Mouse (Mus musculus) thymus, adult 2 months (tissue): ENCODE results near the gene Cfc1. TPM values are rescaled to one million over a fixed set of nuclear protein-coding genes. Genes with fewer than 3 reads are reported as not detected.

ENCODE experiments used
- DNase-seq: peaks from one replicate; pipeline ENCODE4 v3.0.0; 2021
- H3K27ac ChIP-seq: fragments of 200-500 bp; 2 replicates; pipeline ENCODE4 v1.5.1; 2012; ENCODE audit warnings: low read length, control low read depth; ENCODE audit not compliant: control insufficient read depth, insufficient read depth
- H3K27me3 ChIP-seq: fragments of 200-500 bp; 2 replicates; pipeline ENCODE4 v1.6.1; 2012; ENCODE audit warnings: mild to moderate bottlenecking, low read length, moderate library complexity, mixed read lengths; ENCODE audit not compliant: control insufficient read depth, insufficient read depth
- H3K36me3 ChIP-seq: fragments of 200-500 bp; 2 replicates; pipeline ENCODE4 v1.6.1; 2012; ENCODE audit warnings: mild to moderate bottlenecking, low read length, moderate library complexity; ENCODE audit not compliant: control insufficient read depth, insufficient read depth
- H3K4me1 ChIP-seq: fragments of 200-500 bp; replicated peaks from 2 replicates; pipeline ENCODE4 v1.6.1; 2012; ENCODE audit warnings: low read length; ENCODE audit not compliant: control insufficient read depth, insufficient read depth
- H3K4me3 ChIP-seq: fragments of 200-500 bp; 2 replicates; pipeline ENCODE4 v1.5.1; 2012; ENCODE audit warnings: mild to moderate bottlenecking, low read length, control low read depth, moderate library complexity; ENCODE audit not compliant: control insufficient read depth, insufficient read depth
- CTCF ChIP-seq: fragments of 200-500 bp; IDR thresholded peaks from 2 replicates; pipeline ENCODE4 v1.5.1; 2012; ENCODE audit warnings: mild to moderate bottlenecking, control low read depth, low read length, moderate library complexity, borderline replicate concordance; ENCODE audit not compliant: control insufficient read depth, poor library complexity, insufficient read depth; ENCODE audit errors: extremely low read depth
- POLR2A ChIP-seq: fragments of 200-500 bp; IDR thresholded peaks from 2 replicates; pipeline ENCODE4 v1.6.1; 2012; ENCODE audit warnings: mild to moderate bottlenecking, low read length, control low read depth, moderate library complexity; ENCODE audit not compliant: control insufficient read depth, poor library complexity, insufficient read depth; ENCODE audit errors: extremely low read depth
- WGBS: fragments of 180-500 bp; shearing (Covaris S2); methylation state at CpG from one replicate; pipeline ENCODE4 v1.1.7; 2018; 5-methylcytosine and 5-hydroxymethylcytosine counted together
- polyA plus RNA-seq: library from polyadenylated mRNA; depleted of rRNA; stranded (reverse); fragments of >200 nt; gene quantifications from 2 replicates; pipeline ENCODE4 v1.2.3, GENCODE M21; 2012

Gene Cfc1
- polyA plus RNA-seq, 1 experiment, result not detected

- Histone ChIP-seq H3K4me3 (no peak overlapping the region), H3K27ac (no peak overlapping the region), H3K4me1 (no peaks in the 10 kb centered on the region), H3K27me3 (no peaks in the 10 kb centered on the region), H3K36me3 (no peaks in the 10 kb centered on the region)
- WGBS, result 78% methylated on average over 1 of the region's 1 CpGs
- no peak for DNase-seq
- no peak for TF ChIP-seq CTCF
- no peak for TF ChIP-seq POLR2A
Measured at GRCm38 (mm10) chr1:34547074-34547473, 11.6 kb downstream of the Cfc1 start.

GRCm38 (mm10) chr1:34553690-34554089, 18.2 kb downstream of the Cfc1 start:
- Histone ChIP-seq H3K27ac (no peak overlapping the region), H3K4me3 (no peak overlapping the region), H3K36me3 (no peaks in the 10 kb centered on the region), H3K27me3 (no peaks in the 10 kb centered on the region), H3K4me1 (no peaks in the 10 kb centered on the region; the same call in 1 of the 2 replicates)
- no peak for DNase-seq
- TF ChIP-seq POLR2A (no peak), CTCF (no peak)
- 85% methylated on average over 1 of the region's 1 CpGs for whole genome bisulfite sequencing

- Histone ChIP-seq H3K4me3 (no peak overlapping the region), H3K4me1 (no peaks in the 10 kb centered on the region; the same call in 1 of the 2 replicates), H3K27ac (no peak overlapping the region), H3K36me3 (no peaks in the 10 kb centered on the region), H3K27me3 (no peaks in the 10 kb centered on the region)
- TF ChIP-seq CTCF, result no peak
- no peak for TF ChIP-seq POLR2A
- no peak for DNase-seq
- WGBS, result 40% methylated on average over 7 of the region's 7 CpGs
Measured at GRCm38 (mm10) chr1:34554275-34554674, 18.8 kb downstream of the Cfc1 start.

DNA sequence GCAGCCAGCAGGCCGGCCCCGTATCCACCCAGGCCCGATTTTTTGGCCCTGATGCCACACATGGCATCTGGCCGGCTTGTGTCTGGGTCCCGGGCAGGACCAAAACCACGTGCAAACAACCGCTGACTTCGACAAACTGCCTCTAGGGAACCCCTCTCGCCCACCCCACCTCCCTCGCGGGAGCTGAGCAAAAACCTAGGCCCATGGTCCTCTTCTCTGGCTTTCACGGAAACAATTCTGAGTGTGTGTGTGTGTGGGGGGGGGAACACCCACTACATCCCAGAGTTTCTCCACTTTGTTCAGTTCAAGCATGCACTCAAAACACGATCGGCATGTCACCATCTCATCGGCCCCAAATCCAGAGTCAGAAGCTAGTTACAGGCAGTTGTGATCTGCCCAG, 25.4 kb downstream of the Cfc1 start, which contains the start of gene Prss40:
Prss40 (minus strand) TSS at position 101 of the 400 bp plus-strand sequence.
- WGBS, result 87% methylated on average over 15 of the region's 15 CpGs
- Histone ChIP-seq H3K4me1 (no peaks in the 10 kb centered on the region), H3K27me3 (no peaks in the 10 kb centered on the region), H3K4me3 (no peak within 1 kb of the TSS), H3K36me3 (no peaks in the 10 kb centered on the region), H3K27ac (no peak within 1 kb of the TSS)
- TF ChIP-seq POLR2A (no peak), CTCF (no peak)
- DNase-seq, result no peak

DNA sequence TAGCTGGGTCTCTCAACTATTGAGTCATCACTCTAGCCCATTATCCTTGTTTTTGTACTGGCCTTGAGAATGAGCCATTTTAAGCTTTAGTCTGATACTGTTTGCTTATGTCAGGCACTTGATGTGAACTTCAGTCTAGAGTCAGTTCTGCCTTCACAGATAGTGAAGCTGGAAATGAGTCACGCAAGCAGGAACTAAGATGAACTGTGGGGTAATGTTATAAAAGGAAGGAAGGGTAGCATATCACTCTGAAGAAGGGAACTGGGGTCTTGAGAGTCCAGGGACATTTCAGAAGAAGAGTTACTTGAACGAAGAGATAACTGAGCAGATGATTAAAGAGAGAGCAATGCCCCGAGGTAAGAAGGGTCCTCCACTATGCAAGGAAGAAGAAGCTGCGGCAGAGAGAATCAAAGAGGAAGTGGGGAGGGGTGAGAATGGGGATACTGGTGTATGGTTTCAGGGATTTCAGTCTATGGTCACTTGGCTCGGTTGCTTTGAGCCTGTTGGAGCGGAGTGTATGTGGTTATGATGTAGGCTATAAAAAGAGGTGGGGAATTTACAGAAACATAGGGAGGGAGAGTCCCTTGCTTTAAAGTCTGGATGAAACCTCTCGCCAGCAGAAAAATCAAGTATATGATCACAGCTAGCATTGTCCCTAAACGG, 29.1 kb downstream of the Cfc1 start:
- TF ChIP-seq CTCF (no peak), POLR2A (no peak)
- DNase-seq, result no peak
- no peaks in the 10 kb centered on the region for H3K36me3 ChIP-seq
- no peaks in the 10 kb centered on the region for H3K27me3 ChIP-seq
- no peak overlapping the region for H3K27ac ChIP-seq
- no peak overlapping the region for H3K4me3 ChIP-seq
- no peaks in the 10 kb centered on the region for H3K4me1 ChIP-seq
- WGBS, result 44% methylated on average over 8 of the region's 8 CpGs

GRCm38 (mm10) chr1:34568120-34568519, 32.7 kb downstream of the Cfc1 start:
- 97% methylated on average over 2 of the region's 2 CpGs for WGBS
- no peak for TF ChIP-seq CTCF
- no peak for TF ChIP-seq POLR2A
- Histone ChIP-seq H3K36me3 (no peaks in the 10 kb centered on the region), H3K27me3 (no peaks in the 10 kb centered on the region), H3K27ac (no peak overlapping the region), H3K4me3 (no peak overlapping the region), H3K4me1 (no peaks in the 10 kb centered on the region)
- DNase-seq, result no peak

DNA sequence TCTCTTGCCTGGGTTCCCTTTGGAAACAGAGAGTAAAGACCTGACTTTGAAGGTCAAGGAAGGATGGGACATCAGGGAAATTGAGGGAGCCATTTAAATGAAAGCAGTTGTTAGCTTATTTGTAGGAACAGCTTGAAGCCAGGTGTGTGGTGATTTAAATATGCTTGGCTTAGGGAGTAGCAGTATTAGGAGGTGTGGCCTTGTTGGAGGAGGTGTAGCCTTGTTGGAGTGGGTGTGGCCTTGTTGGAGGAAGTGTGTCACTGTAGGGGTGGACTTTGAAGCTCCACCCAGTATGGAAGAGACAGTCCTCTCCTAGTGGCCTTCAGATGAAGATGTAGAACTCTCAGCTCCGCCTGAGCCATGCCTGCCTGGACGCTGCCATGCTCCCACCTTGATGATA, 34.4 kb downstream of the Cfc1 start:
- TF ChIP-seq CTCF (no peak), POLR2A (no peak)
- H3K27me3 ChIP-seq, result no peaks in the 10 kb centered on the region
- no peak overlapping the region for H3K27ac ChIP-seq
- no peaks in the 10 kb centered on the region for H3K36me3 ChIP-seq
- no peaks in the 10 kb centered on the region for H3K4me1 ChIP-seq
- WGBS, result 92% methylated on average over 2 of the region's 2 CpGs
- DNase-seq, result no peak
- no peak overlapping the region for H3K4me3 ChIP-seq
